Mouse (Mus musculus): ENCODE measurements around the gene Pim2.
"Not testable (repeated sequence)": the region's sequence is repeated elsewhere in the genome, so short reads cannot be mapped to it uniquely, and the experiment has no call there.

Gene Pim2

DNA sequence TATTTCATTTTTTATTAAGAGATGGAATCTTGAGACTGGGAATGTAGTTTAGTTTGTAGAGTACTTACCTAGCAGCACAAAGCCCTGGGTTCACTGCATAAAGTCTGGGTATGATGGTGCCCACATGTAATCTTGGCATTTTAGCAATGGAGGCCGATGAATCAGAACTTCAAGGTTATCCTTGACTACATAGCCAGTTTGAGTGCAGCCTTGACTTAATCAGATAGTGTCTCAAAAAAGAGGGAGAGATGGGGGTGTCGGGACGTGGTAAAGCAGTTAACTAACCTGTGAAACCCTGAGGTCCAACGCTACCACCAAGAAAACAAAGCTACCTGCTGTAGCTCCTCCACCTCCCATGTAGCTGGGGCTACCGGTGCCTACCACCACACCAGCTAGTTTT lies 26.4 kb downstream of the Pim2 start:
- intact Hi-C loops (cut with DNase I) = no loop called here

DNA sequence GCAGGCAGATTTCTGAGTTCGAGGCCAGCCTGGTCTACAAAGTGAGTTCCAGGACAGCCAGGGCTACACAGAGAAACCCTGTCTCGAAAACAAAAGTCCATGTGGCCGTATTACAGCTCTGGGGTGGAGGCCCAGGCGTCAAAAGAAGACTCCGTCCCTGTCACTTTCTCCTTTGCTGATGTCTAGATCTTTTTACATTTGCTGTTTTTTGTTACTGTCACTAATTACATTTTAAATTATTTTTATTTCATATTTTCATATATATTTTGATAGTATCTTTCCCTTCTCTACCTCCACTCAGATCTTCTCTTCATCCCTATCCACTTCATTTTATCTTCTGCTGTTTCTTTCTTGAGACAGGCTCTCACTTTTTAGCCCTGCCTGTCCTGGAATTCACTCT lies 29.7 kb downstream of the Pim2 start, which contains the start of gene Gm10491:
Gene Gm10491 (minus strand): TSS at position 101 of the 400 bp plus-strand sequence.
- intact Hi-C loops (cut with DNase I) = no loop called here

DNA sequence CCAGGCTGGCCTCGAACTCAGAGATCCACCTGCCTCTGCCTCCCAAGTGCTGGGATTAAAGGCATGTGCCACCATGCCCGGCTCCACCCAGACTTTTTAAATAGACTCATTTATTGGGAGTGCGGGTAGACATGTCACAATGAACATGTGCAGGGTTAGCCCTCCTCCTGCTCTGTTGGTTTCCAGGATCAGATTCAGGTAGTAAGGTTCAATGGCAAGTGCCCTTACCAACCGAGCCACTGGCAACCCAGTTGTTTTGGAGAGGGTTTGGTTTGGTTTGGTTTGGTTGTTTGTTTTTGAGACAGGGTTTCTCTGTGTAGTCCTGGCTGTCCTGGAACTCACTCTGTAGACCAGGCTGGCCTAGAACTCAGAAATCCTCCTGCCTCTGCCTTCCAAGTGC lies 31.2 kb downstream of the Pim2 start, which contains the start of gene Gm10490:
Gene Gm10490 (plus strand): TSS at position 301 of the 400 bp plus-strand sequence.
- intact Hi-C loops (cut with DNase I) = not testable (repeated sequence)

DNA sequence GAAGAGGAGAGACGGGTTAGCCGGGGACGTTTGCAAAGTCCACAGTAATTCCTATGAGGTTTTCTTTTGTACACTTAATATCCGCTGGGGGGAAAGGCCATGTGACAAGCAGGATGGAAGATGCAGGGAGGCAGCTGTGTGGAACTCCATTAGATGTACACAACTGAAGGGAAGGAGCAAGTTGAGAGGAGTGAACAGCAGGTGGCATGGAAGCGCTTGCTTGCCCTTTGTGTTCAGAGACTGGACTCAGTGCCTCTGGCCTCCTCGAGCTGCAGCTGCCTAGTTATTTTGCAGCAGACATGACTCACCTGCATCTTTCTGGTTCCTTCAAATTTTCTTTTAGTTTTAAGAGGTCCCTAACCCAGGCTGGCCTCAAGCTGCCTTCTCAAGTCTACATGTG lies 32.4 kb downstream of the Pim2 start:
- intact Hi-C loops (cut with DNase I) = no loop called here

DNA sequence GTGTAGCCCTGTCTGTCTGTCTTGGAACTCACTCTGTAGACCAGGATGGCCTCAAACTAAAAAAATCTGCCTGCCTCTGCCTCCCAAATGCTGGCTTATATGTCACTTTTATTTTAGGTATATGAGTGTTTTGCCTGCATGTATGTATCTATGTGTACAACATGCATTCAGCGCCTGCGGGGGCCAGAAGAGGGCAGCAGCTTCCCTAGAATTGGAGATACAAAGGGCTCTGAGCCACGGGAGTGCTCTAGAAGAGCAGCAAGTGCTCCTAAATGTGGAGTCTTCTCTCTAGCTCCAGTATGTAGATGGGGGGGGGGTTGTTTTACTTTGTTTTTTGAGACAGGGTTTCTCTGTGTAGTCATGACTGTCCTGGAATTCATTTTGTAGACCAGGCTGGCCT lies 37.6 kb downstream of the Pim2 start:
- intact Hi-C loops (cut with DNase I) = loop anchor here (5.0 kb wide), 1 partner anchor 102 kb away; the partner anchor contains the start of gene Glod5

DNA sequence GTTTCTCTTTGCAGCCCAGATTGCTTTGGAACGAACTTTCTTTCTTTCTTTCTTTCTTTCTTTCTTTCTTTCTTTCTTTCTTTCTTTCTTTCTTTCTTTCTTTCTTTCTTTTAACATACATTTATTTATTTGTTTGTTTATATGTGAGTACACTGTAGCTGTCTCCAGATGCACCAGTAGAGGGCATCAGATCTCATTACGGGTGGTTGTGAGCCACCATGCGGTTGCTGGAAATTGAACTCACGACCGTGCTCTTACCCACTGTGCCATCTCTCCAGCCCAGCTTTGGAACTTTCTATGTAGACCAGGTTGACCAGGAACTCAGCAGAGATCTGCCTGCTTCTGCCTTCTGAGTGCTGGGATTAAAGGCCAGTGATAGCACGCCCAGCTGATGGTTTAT lies 39.9 kb downstream of the Pim2 start:
- intact Hi-C loops (cut with DNase I) = loop anchor here (5.0 kb wide), 1 partner anchor 99 kb away; the partner anchor contains the start of gene Glod5

DNA sequence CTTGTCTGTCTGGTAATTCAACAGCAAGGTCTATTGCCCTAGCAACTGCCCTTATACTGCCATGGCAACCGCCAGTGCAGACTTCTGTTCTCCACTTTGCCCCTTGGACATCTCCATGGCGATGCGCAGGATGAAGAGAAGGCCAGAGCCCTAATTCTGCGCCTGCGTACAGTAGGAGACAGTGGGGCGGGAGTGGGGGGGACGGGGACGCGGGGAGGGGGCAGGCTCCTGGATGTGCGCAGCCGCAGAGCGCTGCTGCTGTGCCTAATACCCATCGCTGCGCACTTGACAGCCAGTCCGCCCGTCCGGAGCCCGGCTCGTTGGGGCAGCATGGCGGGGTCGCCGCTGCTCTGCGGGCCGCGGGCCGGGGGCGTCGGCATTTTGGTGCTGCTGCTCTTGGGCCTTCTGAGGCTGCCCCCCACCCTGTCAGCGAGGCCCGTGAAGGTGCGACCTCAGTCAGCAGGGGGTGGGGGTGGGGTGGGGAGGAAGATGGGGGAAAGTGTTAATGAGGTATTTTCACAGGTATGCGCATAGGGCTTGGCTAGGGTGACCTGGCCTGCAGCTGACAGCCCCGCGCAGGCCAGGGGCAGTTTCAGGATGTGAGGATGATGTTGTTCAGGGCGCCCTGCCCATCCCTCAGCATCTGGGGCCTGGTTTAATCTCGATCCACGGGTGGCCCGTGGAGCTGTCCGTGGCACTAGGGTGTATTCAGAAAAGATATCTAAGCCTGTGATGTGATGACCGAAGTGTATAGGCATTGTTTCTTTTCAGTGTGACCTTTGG lies 41.7 kb downstream of the Pim2 start, which contains the start of gene Pcsk1n:
Gene Pcsk1n (plus strand): TSS at position 222 of the 783 bp plus-strand sequence.
- intact Hi-C loops (cut with DNase I) = loop anchor here (5.0 to 10.0 kb wide), 2 partner anchors 98 to 195 kb away; partner anchors contain the start of gene Glod5

DNA sequence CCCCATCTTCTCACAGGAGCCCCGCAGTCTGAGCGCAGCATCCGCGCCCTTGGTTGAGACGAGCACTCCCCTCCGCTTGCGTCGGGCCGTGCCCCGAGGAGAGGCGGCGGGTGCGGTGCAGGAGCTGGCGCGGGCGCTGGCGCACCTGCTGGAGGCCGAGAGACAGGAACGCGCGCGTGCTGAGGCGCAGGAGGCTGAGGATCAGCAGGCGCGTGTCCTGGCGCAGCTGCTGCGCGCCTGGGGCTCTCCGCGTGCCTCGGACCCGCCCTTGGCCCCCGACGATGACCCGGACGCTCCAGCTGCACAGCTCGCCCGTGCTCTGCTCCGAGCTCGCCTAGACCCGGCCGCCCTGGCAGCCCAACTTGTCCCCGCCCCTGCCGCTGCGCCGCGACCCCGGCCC lies 44.0 kb downstream of the Pim2 start:
- intact Hi-C loops (cut with DNase I) = loop anchor here (10.0 kb wide), 1 partner anchor 193 kb away; no protein-coding TSS in a partner anchor

DNA sequence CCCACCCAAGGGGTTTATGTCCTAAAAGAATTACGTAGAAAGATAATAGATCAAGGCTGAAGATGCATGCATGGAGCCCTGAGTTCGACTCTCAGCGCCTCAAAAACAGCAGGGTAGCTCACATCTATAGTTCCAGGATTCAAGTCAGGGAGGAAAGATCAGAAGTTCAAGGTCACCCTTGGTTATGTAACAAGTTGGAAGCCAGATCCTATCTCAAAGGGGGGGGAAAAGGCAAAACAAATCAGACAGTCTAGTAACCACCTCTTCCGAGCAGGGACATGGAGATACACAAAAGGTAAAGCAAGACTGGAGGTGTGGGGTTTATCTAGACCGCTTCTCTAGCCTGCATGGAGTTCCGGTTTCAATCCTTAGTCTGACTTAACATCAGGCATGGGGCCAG lies 48.2 kb downstream of the Pim2 start:
- intact Hi-C loops (cut with DNase I) = loop anchor here (10.0 kb wide), 1 partner anchor 189 kb away; no protein-coding TSS in a partner anchor

DNA sequence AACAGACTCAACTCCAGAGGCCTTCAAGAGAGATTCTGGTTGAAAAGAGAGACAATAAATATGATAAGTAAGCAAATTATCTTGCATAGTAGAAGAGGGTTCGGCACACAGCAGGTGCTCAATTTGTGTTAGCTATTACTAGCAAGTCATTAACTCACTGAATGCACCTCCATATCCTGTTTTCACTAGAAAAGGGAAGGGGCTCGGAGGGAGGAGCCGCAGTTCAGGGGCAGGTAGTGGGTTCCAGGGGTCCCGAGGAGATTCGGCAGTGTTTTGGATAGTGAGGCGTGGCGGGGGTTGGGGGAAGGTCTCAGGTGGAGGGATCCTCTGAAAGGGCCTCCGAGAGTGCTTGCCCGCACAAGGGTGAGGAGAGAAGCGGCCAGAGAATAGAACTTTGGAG lies 49.1 kb downstream of the Pim2 start:
- intact Hi-C loops (cut with DNase I) = loop anchor here (10.0 kb wide), 1 partner anchor 188 kb away; no protein-coding TSS in a partner anchor

DNA sequence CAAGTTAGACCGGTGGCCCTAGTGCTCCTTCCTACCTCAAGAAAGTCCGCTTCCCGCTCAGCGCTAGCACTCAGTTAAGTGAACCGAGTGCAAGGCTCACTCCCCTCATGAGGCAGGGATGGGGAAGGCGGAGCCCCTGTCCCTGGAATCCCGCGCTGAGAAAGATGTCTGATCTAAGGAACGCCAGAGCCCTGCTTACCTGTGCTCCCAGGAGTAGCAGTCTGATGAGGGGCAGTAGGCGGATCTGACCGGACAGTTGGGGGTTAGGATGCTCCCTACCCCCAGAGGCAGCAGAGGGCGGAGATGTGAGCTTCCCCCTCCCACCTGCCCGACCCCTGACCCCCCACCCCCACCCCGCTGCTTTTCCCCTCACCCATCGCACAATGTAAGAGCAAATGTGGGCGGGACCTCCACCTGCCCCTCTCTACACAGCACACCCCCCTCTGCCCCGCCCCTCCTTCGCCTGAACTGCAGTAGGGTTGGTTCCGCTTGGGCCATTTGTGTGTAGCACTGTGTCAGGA lies 50.3 kb downstream of the Pim2 start, which contains the start of gene Eras:
Gene Eras (minus strand): TSS at position 338 of the 521 bp plus-strand sequence.
- intact Hi-C loops (cut with DNase I) = loop anchor here (10.0 kb wide), 1 partner anchor 186 kb away; no protein-coding TSS in a partner anchor
